ENCODE assay signal across 8 mouse cellular contexts in the genomic region with DNA sequence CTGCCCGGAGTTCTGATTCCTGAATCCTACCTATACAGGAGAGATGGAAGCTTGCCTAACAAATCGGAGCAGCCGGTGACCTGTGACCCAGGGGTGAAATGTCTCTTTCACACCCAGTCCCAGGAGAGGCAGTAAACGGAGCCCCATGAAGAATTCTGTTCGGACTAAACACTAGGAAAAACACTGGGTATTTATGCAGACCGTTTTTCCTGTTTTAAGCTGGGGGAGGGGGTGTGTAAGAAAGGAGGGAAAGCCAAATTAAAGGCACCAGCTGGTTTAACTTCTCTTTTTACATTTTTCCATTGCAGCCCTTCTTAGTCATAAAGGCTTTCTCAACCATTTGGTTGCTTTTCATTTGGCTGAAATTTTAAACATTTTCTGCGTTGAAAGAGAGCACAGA.
DNase-seq lines count a peak whose midpoint lies in the region; ATAC-seq and TF ChIP-seq lines count a peak whose summit lies in the region.

No protein-coding gene starts in this region.

- no peak overlapping the region for H3K9ac ChIP-seq in forebrain, embryonic 12.5 days
- no peak overlapping the region for H3K9ac ChIP-seq in forebrain, embryonic 14.5 days (ENCODE audit: low read length)

- H3K4me1 ChIP-seq in forebrain, embryonic 12.5 days, result peaks cover 21% of the 10 kb centered on the region
- H3K4me1 ChIP-seq in forebrain, embryonic 14.5 days (ENCODE audit: control insufficient read depth, insufficient read depth, low read length), result peaks cover 14% of the 10 kb centered on the region
- H3K4me1 ChIP-seq in spleen, adult 2 months (ENCODE audit: control insufficient read depth, insufficient read depth, insufficient read length), result peaks cover 18% of the 10 kb centered on the region; the same call in 1 of the 2 replicates

- H3K4me2 ChIP-seq in forebrain, embryonic 12.5 days, result no peak overlapping the region
- no peak overlapping the region for H3K4me2 ChIP-seq in forebrain, embryonic 14.5 days (ENCODE audit: low read length)
- peak overlapping the region; percentile 43 for H3K4me2 ChIP-seq in myocyte (ENCODE audit: low read depth)

- TF ChIP-seq POLR2A in spleen, adult 2 months (IDR thresholded peaks at IDR 0.05; ENCODE audit: low read depth, low read length), result no peak
- no peak for TF ChIP-seq POLR2A in myocyte (IDR thresholded peaks at IDR 0.05; ENCODE audit: insufficient read length, low read depth)

- H3K27me3 ChIP-seq in forebrain, embryonic 12.5 days, result no peaks in the 10 kb centered on the region
- no peaks in the 10 kb centered on the region for H3K27me3 ChIP-seq in forebrain, embryonic 14.5 days (replicated peaks; ENCODE audit: control insufficient read depth, insufficient read depth, low read length)
- H3K27me3 ChIP-seq in spleen, adult 2 months (ENCODE audit: control insufficient read depth, insufficient read depth, low read length), result no peaks in the 10 kb centered on the region
- H3K27me3 ChIP-seq in myocyte (ENCODE audit: control insufficient read depth, insufficient read depth, insufficient read length), result no peaks in the 10 kb centered on the region

- 28% methylated on average over 7 of the region's 7 CpGs for WGBS in forebrain, embryonic 12.5 days
- 40% methylated on average over 7 of the region's 7 CpGs for WGBS in forebrain, embryonic 14.5 days
- whole genome bisulfite sequencing in spleen, adult 2 months, result 48% methylated on average over 7 of the region's 7 CpGs

- no peaks in the 10 kb centered on the region for H3K9me3 ChIP-seq in forebrain, embryonic 12.5 days
- H3K9me3 ChIP-seq in forebrain, embryonic 14.5 days (replicated peaks; ENCODE audit: control insufficient read depth, low read length), result no peaks in the 10 kb centered on the region

- ATAC-seq in forebrain, embryonic 12.5 days (ENCODE audit: low FRiP score), result peak; percentile 30; the same call in 1 of the 2 replicates
- no peak for ATAC-seq in forebrain, embryonic 14.5 days
- ATAC-seq in megakaryocyte-erythroid progenitor cell, adult 5-6 weeks (replicated peaks; ENCODE audit: low FRiP score, low TSS enrichment, poor library complexity, severe bottlenecking), result no peak

- H3ac ChIP-seq in myocyte (ENCODE audit: control insufficient read depth, insufficient read length), result no peak overlapping the region

- DNase-seq in forebrain, embryonic 14.5 days (ENCODE audit: low spot score), result no peak
- DNase-seq in spleen, adult 2 months (ENCODE audit: low read depth in 1 of 2, low spot score in 2 of 2), result peak in 1 of 2 experiments; percentile 6
- no peak for DNase-seq in spleen, adult 12 weeks (ENCODE audit: low spot score)
- DNase-seq in kidney, adult 8-10 months, result peak; percentile 10 to 12
- DNase-seq in cerebellum, postnatal 4 days (ENCODE audit: low spot score in 2 of 2), result no peak

- no peaks in the 10 kb centered on the region for H3K79me2 ChIP-seq in myocyte (ENCODE audit: control insufficient read depth, insufficient read depth)

- H3K36me3 ChIP-seq in forebrain, embryonic 12.5 days (replicated peaks), result no peaks in the 10 kb centered on the region
- no peaks in the 10 kb centered on the region for H3K36me3 ChIP-seq in forebrain, embryonic 14.5 days (ENCODE audit: control insufficient read depth, insufficient read depth, low read length)
- H3K36me3 ChIP-seq in spleen, adult 2 months (ENCODE audit: control insufficient read depth, insufficient read depth, low read length), result no peaks in the 10 kb centered on the region
- H3K36me3 ChIP-seq in myocyte (ENCODE audit: control insufficient read depth, insufficient read depth), result no peaks in the 10 kb centered on the region

- no peak overlapping the region for H3K27ac ChIP-seq in forebrain, embryonic 12.5 days
- H3K27ac ChIP-seq in forebrain, embryonic 14.5 days (ENCODE audit: low read depth, low read length), result no peak overlapping the region
- H3K27ac ChIP-seq in spleen, adult 2 months (ENCODE audit: insufficient read depth, low read length), result peak overlapping the region; percentile 42; the same call in 1 of the 2 replicates

- no peak for TF ChIP-seq CTCF in spleen, adult 2 months (IDR thresholded peaks at IDR 0.05; ENCODE audit: extremely low read depth, insufficient read depth, insufficient read length, insufficient replicate concordance)

- H3K4me3 ChIP-seq in forebrain, embryonic 12.5 days (replicated peaks), result no peak overlapping the region
- H3K4me3 ChIP-seq in forebrain, embryonic 14.5 days (ENCODE audit: low read depth, low read length), result no peak overlapping the region
- H3K4me3 ChIP-seq in spleen, adult 2 months (ENCODE audit: extremely low read depth, insufficient read depth, insufficient read length), result no peak overlapping the region
- H3K4me3 ChIP-seq in myocyte, result no peak overlapping the region

TF ChIP-seq in myocyte, 11 proteins besides CTCF, POLR2A, EP300 and RAD21:
- TF ChIP-seq MYOD1 (IDR thresholded peaks at IDR 0.05; ENCODE audit: control insufficient read depth in 1 of 3, insufficient read length in 2 of 3, low read depth in 2 of 3) (no peak), MYOG (IDR thresholded peaks at IDR 0.05; ENCODE audit: control insufficient read depth in 1 of 3, insufficient read depth in 1 of 3, insufficient read length in 2 of 3, low read depth in 2 of 3) (no peak), MAX (IDR thresholded peaks at IDR 0.05; ENCODE audit: low read depth) (no peak), REST (IDR thresholded peaks at IDR 0.05; ENCODE audit: insufficient read depth, insufficient read length) (no peak)
TF ChIP-seq in myocyte: peak in this region for 0.

Comparison
In these comparisons a context has a peak if more than half of its experiments do, and no peak if none do; other contexts are left out.
1. DNase-seq: peak in kidney, adult 8-10 months (2 of 2); none in forebrain, embryonic 14.5 days (single experiment), spleen, adult 12 weeks (single experiment) and cerebellum, postnatal 4 days (0 of 2).